Mouse (Mus musculus) heart, adult 2 months (tissue): ENCODE data around the gene Pax9. TPM values are rescaled to one million over a fixed set of nuclear protein-coding genes. Genes with fewer than 3 reads are reported as not detected.
A peak's percentile ranks its signal among the peaks of the same experiment; 100 is the strongest.

Experiments
- DNase-seq, 2 experiments: peaks; one replicate each; pipeline ENCODE4 v3.0.0; 2021
- H3K27ac ChIP-seq: fragments of 200-600 bp; 2 replicates; pipeline ENCODE4 v1.8.1; 2022
- H3K27me3 ChIP-seq: fragments of 200-500 bp; 2 replicates; pipeline ENCODE4 v1.6.1; 2012; ENCODE audit warnings: mild to moderate bottlenecking, low read length, inconsistent platforms, mixed read lengths; ENCODE audit not compliant: control insufficient read depth, insufficient read depth
- H3K36me3 ChIP-seq: fragments of 200-500 bp; 2 replicates; pipeline ENCODE4 v1.6.1; 2012; ENCODE audit warnings: low read length, inconsistent platforms; ENCODE audit not compliant: control insufficient read depth, insufficient read depth
- H3K4me1 ChIP-seq: fragments of 200-500 bp; 2 replicates; pipeline ENCODE4 v1.6.1; 2011; ENCODE audit warnings: low read length; ENCODE audit not compliant: control insufficient read depth, insufficient read depth
- H3K4me3 ChIP-seq: fragments of 200-600 bp; 2 replicates; pipeline ENCODE4 v1.8.1; 2022
- H3K79me2 ChIP-seq: fragments of 200-500 bp; replicated peaks from 2 replicates; pipeline ENCODE4 v1.6.1; 2012; ENCODE audit warnings: mild to moderate bottlenecking, inconsistent platforms, low read length, moderate library complexity, mixed read lengths; ENCODE audit not compliant: control insufficient read depth, insufficient read depth
- H3K9ac ChIP-seq: fragments of 200-500 bp; 2 replicates; pipeline ENCODE4 v1.6.1; 2012; ENCODE audit warnings: low read depth, mild to moderate bottlenecking, control low read depth, inconsistent platforms, low read length, mixed read lengths
- CTCF ChIP-seq: fragments of 200-600 bp; IDR thresholded peaks from 2 replicates; pipeline ENCODE4 v1.8.1; 2022; ENCODE audit warnings: antibody characterized with exemption, mild to moderate bottlenecking, moderate library complexity
- EP300 ChIP-seq: fragments of 200-500 bp; IDR thresholded peaks from 2 replicates; pipeline ENCODE4 v1.6.1; 2011; ENCODE audit warnings: low read depth, low read length, control low read depth; ENCODE audit not compliant: insufficient read depth
- POLR2A ChIP-seq: fragments of 200-500 bp; IDR thresholded peaks from 2 replicates; pipeline ENCODE4 v1.6.1; 2011; ENCODE audit warnings: mild to moderate bottlenecking, low read depth, low read length, control low read depth; ENCODE audit not compliant: insufficient read depth
- WGBS: fragments of 180-500 bp; shearing (Covaris S2); methylation state at CpG from one replicate; pipeline ENCODE4 v1.1.7; 2018; 5-methylcytosine and 5-hydroxymethylcytosine counted together
- intact Hi-C: fragments of 180-260 bp; cut with DNase I; formaldehyde crosslinking; loops from one replicate; pipeline ENCODE4 v1.15.1; 2025
- long read RNA-seq: library from polyadenylated mRNA; stranded (forward); transcript quantifications from one replicate; pipeline ENCODE4 v2.0.0, GENCODE M21; 2021
- polyA plus RNA-seq: library from polyadenylated mRNA; depleted of rRNA; stranded (reverse); fragments of >200 nt; gene quantifications from 2 replicates; pipeline ENCODE4 v1.2.3, GENCODE M21; 2012; rRNA removed
- total RNA-seq, 2 experiments: library from RNA; stranded (reverse); gene quantifications; 2 replicates each; pipeline ENCODE4 v1.2.3; 2021

The Pax9 gene
- under 1 TPM in 1 of 2 experiments, not detected in 1; 0.26 TPM for total RNA-seq
- 0.20 and 0.47 TPM in 2 replicates for polyA plus RNA-seq
- long read RNA-seq, result 0 reads

DNA sequence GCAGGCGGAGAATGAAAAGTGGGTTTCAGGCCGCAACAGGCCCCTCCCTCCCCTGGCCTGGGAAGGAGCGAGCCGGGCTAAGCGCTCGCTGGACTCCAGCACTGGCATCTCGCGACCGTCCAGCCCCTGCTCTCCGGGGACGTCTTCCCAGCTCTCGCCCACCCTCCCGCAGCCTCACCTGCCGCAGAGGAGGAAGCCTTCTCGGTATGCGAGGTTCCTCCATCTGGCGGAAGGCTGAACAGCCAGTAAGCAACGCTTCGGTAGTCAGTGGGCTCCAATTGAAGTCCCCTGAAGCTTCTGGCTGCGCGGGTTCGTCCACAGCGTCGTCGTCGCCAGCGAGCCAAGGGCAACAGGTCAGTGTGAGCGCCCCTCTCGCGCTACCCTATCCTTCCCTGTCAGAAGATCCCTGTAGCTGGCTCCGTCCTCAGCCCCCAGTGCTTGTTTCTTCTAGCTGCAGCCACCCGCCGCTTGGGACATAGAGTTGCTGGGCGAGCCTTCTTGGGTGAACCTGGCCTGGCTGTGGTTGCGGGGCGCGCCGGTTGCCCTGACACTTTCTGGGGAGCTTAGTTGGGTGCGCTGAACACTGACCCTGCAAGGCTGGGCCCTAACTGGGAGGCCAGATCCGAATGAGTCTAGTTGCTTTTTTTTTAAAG is at the start of gene Pax9:
Gene Pax9 (plus strand): TSS at position 341 of the 653 bp plus-strand sequence.
- 2% methylated on average over 40 of the region's 40 CpGs for WGBS
- DNase-seq, result no peak
- Histone ChIP-seq H3K79me2 (no peaks in the 10 kb centered on the region), H3K9ac (no peak within 1 kb of the TSS), H3K4me3 (no peak within 1 kb of the TSS), H3K27me3 (peaks cover 35% of the 10 kb centered on the region), H3K27ac (no peak within 1 kb of the TSS), H3K36me3 (no peaks in the 10 kb centered on the region), H3K4me1 (no peaks in the 10 kb centered on the region)
- intact Hi-C loops, result no loop called here
- TF ChIP-seq POLR2A (no peak), EP300 (no peak), CTCF (no peak)

DNA sequence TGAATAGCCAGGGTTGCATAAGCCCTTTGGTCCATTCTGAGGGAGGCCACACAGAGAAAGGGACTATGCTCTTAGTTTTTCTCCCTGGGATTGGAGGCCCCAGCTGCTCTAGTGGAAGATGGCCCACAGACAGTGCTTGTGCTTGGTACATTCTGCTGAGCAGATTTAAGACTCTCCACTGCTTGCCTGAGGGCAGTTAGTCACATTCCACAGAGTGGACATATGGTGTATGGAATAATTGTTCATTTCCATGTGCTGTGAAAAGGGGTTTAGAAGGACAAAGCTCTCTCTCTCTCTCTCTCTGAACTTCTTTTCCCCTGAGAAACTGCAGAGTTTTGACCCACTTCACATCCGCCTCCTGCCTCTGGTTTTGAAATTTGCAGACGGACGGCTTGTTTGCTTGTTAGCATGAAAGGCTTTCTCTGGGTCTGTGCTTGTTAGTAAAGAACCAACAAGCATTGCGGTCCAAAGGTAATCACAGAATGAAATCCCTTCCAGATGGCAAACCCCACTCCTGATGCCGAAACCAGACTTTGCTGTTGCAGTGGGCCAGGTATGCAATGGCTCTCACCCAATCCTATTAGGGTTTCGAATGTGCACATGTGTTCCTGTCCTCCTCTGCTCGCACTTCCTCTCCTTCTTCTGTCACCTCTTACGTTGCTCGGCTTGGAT is 22.0 kb upstream of the Pax9 start:
- H3K9ac ChIP-seq, result no peak overlapping the region

DNA sequence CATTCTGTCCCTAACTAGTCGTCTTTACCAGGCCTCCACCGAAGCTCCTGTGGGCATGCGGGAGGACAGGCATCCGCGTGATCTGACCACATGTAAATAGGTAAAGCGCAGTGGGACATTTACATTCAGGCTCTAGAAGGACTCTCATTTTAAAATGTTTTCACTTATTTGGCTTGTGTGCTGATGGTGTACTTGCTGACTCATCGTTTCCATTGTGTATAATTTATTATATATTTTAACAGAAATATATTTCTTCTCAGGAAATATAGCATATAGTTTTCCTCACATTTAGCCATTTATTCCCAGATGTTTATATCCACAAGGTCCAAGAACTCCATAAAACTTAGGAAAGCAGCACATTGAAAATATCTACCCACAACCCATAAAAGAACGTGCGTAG is 20.8 kb upstream of the Pax9 start:
- Histone ChIP-seq H3K27ac (no peak overlapping the region), H3K36me3 (no peaks in the 10 kb centered on the region), H3K4me3 (no peak overlapping the region), H3K79me2 (no peaks in the 10 kb centered on the region), H3K4me1 (no peaks in the 10 kb centered on the region), H3K27me3 (no peaks in the 10 kb centered on the region), H3K9ac (no peak overlapping the region)
- 91% methylated on average over 9 of the region's 9 CpGs for WGBS
- DNase-seq, result no peak
- TF ChIP-seq EP300 (no peak), CTCF (no peak), POLR2A (no peak)
- intact Hi-C loops, result no loop called here

More for the DNA sequence above, 22.0 kb upstream of the Pax9 start:
- 75% methylated on average over 9 of the region's 9 CpGs for WGBS
- TF ChIP-seq POLR2A, result no peak
- TF ChIP-seq CTCF, result no peak
- no peak for TF ChIP-seq EP300
- DNase-seq, result no peak
- no peaks in the 10 kb centered on the region for H3K4me1 ChIP-seq
- H3K4me3 ChIP-seq, result no peak overlapping the region
- no peaks in the 10 kb centered on the region for H3K79me2 ChIP-seq
- H3K27me3 ChIP-seq, result no peaks in the 10 kb centered on the region
- H3K27ac ChIP-seq, result no peak overlapping the region
- no peaks in the 10 kb centered on the region for H3K36me3 ChIP-seq
- intact Hi-C loops, result no loop called here

DNA sequence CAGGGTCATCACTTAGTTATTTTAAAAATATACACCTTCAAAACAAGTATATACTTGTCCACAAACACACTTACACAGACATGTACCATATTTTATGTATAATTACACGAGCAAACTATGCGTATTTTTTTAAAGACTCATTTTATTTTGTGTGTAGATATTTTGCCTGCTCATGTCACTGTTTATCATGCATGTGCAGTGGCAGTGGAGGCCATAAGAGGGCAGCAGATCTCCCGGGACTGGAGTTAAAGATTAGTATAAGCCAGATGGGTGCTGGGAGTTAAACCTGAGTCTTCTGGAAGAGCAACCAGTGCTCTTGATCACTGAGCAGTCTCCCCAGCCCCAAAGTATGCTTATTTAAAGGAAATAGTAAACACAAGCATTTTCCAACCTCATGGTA is 16.8 kb upstream of the Pax9 start:
- Histone ChIP-seq H3K9ac (no peak overlapping the region), H3K79me2 (no peaks in the 10 kb centered on the region), H3K27me3 (no peaks in the 10 kb centered on the region), H3K4me3 (no peak overlapping the region), H3K36me3 (no peaks in the 10 kb centered on the region), H3K4me1 (no peaks in the 10 kb centered on the region), H3K27ac (no peak overlapping the region)
- TF ChIP-seq CTCF (peak; percentile 51), POLR2A (no peak), EP300 (no peak)
- no peak for DNase-seq
- intact Hi-C loops, result no loop called here
- WGBS, result 31% methylated on average over 3 of the region's 3 CpGs

DNA sequence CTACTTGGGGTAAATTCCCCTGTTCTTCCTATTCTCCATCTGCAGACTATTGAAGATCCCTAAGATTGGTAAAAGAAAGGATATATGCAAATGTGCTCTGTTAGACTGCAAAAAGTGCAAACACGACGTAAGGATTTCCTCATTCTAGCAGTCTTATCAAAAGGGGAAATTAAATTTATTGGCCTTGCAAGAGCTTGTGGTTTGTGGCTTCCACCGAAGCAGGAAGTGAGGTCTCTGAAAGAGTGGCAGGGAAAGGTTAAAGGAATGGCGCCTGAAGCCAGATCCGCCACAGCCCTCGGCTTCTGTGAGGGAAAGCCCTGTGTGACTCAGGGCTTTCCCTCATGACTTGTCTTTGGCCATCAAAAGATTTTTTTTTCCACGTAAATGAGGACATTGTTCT is 13.9 kb upstream of the Pax9 start:
- intact Hi-C loops, result no loop called here

DNA sequence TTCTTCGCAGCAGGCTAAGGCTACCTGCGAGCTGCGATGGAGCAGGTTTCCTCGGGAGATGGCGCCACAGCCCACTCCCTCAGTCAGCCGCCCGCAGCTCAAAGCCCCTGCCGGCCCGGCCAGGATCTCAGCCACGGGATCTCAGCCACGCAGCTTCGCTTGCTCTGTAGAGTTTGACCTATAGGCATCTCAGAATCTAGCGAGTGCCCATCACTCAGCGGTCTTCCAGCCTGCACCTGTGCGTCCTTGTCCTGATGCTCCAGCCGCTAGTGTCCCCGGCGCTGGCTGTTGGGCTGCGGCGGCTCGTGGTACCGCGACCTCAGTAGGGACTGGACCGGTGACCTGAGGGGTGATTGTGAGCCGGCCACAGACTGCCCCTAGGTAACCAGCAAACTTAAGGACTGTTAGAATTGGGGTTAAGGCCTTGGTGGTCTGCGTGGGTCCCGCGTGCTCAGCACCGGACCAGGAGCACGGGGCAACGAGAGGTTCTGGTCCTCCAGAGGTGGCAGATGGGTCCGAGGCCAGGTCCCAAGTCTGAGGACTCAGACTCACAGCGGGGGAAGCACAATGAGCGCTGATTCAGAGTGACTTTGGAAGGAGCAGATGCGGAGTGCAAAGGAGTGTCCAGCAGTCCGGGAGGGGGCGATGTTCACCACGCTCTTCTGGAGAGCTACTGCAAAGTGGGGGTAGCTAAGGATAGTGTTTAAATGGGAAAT is 10.3 kb upstream of the Pax9 start:
- intact Hi-C loops, result loop anchor here (5.0 to 10.0 kb wide), 2 partner anchors 306 to 504 kb away; no protein-coding TSS in a partner anchor
- WGBS, result 2% methylated on average over 38 of the region's 38 CpGs
- Histone ChIP-seq H3K9ac (no peak overlapping the region), H3K36me3 (no peaks in the 10 kb centered on the region), H3K27me3 (peaks cover 4% of the 10 kb centered on the region), H3K27ac (no peak overlapping the region), H3K4me1 (no peaks in the 10 kb centered on the region), H3K4me3 (no peak overlapping the region), H3K79me2 (no peaks in the 10 kb centered on the region)
- TF ChIP-seq CTCF (peak; percentile 43), EP300 (no peak)
- DNase-seq, result no peak

More for the DNA sequence above, 13.9 kb upstream of the Pax9 start:
- TF ChIP-seq EP300 (no peak), POLR2A (no peak), CTCF (no peak)
- Histone ChIP-seq H3K79me2 (no peaks in the 10 kb centered on the region), H3K27me3 (peaks cover 4% of the 10 kb centered on the region), H3K9ac (no peak overlapping the region), H3K36me3 (no peaks in the 10 kb centered on the region), H3K27ac (no peak overlapping the region), H3K4me1 (no peaks in the 10 kb centered on the region), H3K4me3 (no peak overlapping the region)
- no peak for DNase-seq
- WGBS, result 39% methylated on average over 7 of the region's 7 CpGs
